Mouse (Mus musculus) left cerebral cortex, adult 18-20 months (tissue): Measurements from ENCODE around the gene Osbpl6. TPM values are rescaled to one million over a fixed set of nuclear protein-coding genes. Genes with fewer than 3 reads are reported as not detected.
A peak's percentile ranks its signal among the peaks of the same experiment; 100 is the strongest.

Source experiments
- DNase-seq, 2 experiments: peaks; one replicate each; pipeline ENCODE4 v3.0.0; 2021 to 2022; ENCODE audit warnings: low spot score in 2 of 2, mixed read lengths in 1 of 2
- microRNA-seq, 2 experiments: library from miRNA; unstranded; fragments of <30 nt; microRNA quantifications; one replicate each; pipeline ENCODE4 v1.2.0; 2021
- total RNA-seq, 2 experiments: library from RNA; stranded (reverse); gene quantifications; 2 replicates each; pipeline ENCODE4 v1.2.3; 2021

The Osbpl6 gene
- total RNA-seq, 2 experiments from 2014 or later = 51.2 to 53.5 TPM

DNA sequence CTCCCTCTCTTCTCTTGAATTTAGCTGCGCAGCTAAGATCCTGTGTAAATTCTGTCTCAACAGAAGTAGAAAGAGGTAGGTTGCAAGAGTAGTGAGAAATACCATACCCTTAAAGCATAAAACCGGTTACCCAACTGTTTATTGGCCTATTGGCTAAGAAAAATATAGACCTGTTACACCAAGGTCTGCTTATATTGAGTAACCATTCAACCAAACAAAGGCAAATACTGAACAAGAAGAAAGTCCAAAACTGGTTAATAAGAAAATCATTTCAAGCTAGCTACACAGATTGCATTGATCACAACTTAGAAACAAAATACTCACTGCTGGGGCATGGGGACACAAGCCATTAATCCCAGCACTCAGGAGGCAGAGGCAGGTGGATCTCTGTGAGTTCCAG lies 233.3 kb downstream of the Osbpl6 start:
- no peak for DNase-seq

DNA sequence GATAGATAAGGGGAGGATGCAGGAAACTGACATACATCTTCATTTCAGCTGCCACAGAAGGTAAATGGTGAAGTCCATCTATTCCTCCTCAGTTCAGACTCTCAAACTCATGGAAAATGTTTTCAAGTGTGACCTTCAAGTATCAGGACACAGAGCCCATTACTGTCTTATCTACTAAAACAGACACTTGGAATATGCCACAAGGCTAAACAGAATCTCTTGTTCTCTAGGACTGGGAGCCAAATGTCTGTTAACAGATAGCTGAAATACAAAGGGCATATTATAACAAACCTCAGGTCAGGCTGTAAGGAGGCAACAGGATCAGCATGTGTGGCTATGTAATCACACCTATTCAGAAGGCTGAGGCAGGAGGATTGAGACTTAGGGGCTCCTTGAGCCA lies 237.5 kb downstream of the Osbpl6 start:
- DNase-seq = no peak

DNA sequence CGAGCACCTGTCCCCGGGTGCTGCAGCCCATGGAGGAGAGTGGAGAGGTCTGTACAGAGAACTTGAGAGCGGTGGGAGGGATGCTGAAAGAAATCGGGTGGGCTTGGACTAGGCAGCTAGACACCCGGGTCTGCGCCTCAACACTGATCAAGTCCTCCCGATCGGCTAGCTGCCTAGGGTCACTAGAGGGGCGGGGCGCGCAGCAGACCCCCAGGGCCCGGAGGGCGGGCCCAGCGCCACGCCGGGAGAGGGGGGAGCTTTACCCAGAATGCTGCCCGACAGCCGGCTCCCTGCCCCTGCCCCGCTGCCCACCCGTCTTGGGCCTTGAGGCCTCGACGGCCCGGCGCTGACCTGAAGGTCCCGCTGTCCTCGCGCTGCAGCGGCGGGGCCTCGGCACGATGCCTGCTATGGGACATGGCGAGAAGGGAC lies 241.1 kb downstream of the Osbpl6 start:
- DNase-seq = no peak

DNA sequence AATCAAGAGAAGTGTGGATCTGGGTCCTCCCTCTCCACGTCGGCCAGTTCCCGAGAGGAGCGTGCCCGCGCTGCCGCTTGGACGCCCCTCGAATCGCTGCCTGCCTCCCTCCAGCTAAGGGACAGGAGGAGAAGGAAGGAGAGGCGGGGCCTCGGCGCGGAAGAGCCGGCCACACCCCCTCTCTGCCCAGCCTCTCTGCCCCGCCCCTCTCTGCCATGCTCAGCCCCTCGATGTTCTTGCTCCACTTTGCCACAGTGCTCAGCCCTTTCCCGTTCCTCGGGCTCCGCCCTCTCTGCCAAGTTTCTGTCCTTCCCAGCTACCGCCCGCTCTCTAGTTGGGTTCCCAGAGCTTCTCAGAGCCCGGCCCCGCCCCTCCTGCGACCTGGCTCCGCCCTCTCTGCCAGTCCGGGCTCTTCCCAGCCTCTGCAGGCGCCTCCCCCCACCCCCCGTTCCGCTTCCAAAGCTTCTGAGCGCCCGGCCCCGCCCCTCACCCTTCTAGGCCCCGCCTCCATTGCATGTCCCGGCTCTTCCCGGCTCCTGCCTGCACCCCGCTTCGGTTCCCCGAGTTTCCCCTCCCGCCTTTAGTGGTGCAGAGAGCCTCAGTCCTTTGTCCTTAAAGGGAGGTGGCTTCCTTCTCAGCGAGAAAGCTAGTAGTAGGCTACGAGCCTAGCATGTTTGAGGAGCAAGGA lies 241.7 kb downstream of the Osbpl6 start, which contains the start of the genes Prkra and Pjvk:
Prkra (minus strand) TSS at position 133 of the 688 bp plus-strand sequence.
Pjvk (plus strand) TSS at position 594 of the 688 bp plus-strand sequence.
- DNase-seq = peak; percentile 92 to 94

DNA sequence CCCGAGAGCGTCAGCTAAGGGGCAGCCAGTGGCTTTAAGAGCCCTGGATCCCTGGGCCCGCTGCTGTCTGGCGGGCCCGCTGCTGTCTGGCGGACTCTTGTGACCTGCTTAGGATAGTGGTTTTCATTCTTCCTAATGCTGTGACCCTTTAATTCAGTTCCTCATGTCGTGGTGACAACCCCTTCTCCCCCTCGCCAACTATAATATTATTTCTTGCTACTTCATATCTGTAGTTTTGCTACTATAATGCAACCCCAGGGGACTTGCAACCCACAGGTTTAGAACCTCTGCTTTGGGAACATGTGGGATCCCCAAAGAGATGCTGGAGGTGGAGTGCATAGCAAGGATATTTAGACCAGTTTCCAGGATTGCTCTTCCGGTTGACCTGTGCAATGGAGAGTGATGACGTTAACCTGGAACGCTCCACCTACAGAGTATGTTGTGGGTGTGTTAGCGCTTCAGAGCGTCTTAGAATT lies 242.4 kb downstream of the Osbpl6 start:
- DNase-seq = no peak

Small RNA genes within 50 kb of the gene (microRNA-seq; reads per million reads assigned to microRNA genes)
- 0 to 0.21 reads per million in 2 experiments for gene Gm23164

Other genes with a start within 250 kb of the Osbpl6 start
- 1 to 10 TPM; 3.8 to 4.6 TPM for gene Pde11a, start 67.7 kb upstream of the Osbpl6 start, total RNA-seq
- gene Cyct, start 46.1 kb upstream of the Osbpl6 start, total RNA-seq = not detected
- gene Rbm45, start 36.5 kb upstream of the Osbpl6 start, total RNA-seq = 10 to 100 TPM; 37.8 to 40.0 TPM
- gene Prkra, start 241.5 kb downstream of the Osbpl6 start, total RNA-seq = 10 to 100 TPM; 17.1 to 18.9 TPM
- not detected for gene Pjvk, start 242.0 kb downstream of the Osbpl6 start, total RNA-seq